Mouse (Mus musculus) midbrain, postnatal 0 days (tissue): ENCODE results near the gene Atp2a1. TPM values are rescaled to one million over a fixed set of nuclear protein-coding genes. Genes with fewer than 3 reads are reported as not detected.

Experiments used
- ATAC-seq: fragments of 200-750 bp; cut with Nextera tagmentation; 2 replicates; pipeline ENCODE4 v1.8.0; 2017; ENCODE audit warnings: moderate number of reproducible peaks, mild to moderate bottlenecking, moderate TSS enrichment, moderate library complexity; ENCODE audit not compliant: low FRiP score
- DNase-seq: peaks from one replicate; pipeline ENCODE4 v3.0.0-alpha.2; 2015; ENCODE audit warnings: low spot score
- H3K27ac ChIP-seq: fragments of 300-500 bp; sonication (generic); 2 replicates; pipeline ENCODE4 v1.5.1; 2014; ENCODE audit warnings: low read depth, mild to moderate bottlenecking, low read length, mixed read lengths
- H3K27me3 ChIP-seq: fragments of 300-500 bp; sonication (generic); 2 replicates; pipeline ENCODE4 v1.6.1; 2014; ENCODE audit warnings: low read length, control low read depth, mixed read lengths; ENCODE audit not compliant: insufficient read depth
- H3K36me3 ChIP-seq: fragments of 300-500 bp; sonication (generic); 2 replicates; pipeline ENCODE4 v1.6.1; 2014; ENCODE audit warnings: low read length, control low read depth, mixed read lengths; ENCODE audit not compliant: insufficient read depth
- H3K4me1 ChIP-seq: fragments of 300-500 bp; sonication (generic); 2 replicates; pipeline ENCODE4 v1.6.1; 2014; ENCODE audit warnings: mild to moderate bottlenecking, control low read depth, antibody characterized with exemption, low read length, mixed read lengths; ENCODE audit not compliant: insufficient read depth
- H3K4me2 ChIP-seq: fragments of 300-500 bp; sonication (generic); 2 replicates; pipeline ENCODE4 v1.6.1; 2014; ENCODE audit warnings: low read depth, mild to moderate bottlenecking, low read length, mixed read lengths; ENCODE audit not compliant: poor library complexity, severe bottlenecking
- H3K4me3 ChIP-seq: fragments of 300-500 bp; sonication (generic); 2 replicates; pipeline ENCODE4 v1.5.1; 2014; ENCODE audit warnings: low read depth, mild to moderate bottlenecking, low read length, moderate library complexity
- H3K9ac ChIP-seq: fragments of 300-500 bp; sonication (generic); replicated peaks from 2 replicates; pipeline ENCODE4 v1.6.1; 2014; ENCODE audit warnings: mild to moderate bottlenecking, low read length, moderate library complexity, mixed read lengths; ENCODE audit not compliant: poor library complexity, severe bottlenecking
- H3K9me3 ChIP-seq: fragments of 300-500 bp; sonication (generic); 2 replicates; pipeline ENCODE4 v1.6.1; 2016; ENCODE audit warnings: low read length, control low read depth
- CTCF ChIP-seq: IDR thresholded peaks from 2 replicates; pipeline ENCODE4 v1.5.1; 2016; ENCODE audit warnings: antibody characterized with exemption, mild to moderate bottlenecking
- WGBS: fragments of 180-500 bp; shearing (Covaris S2); extraction: QIAGEN DNeasy Blood & Tissue Kit; methylation state at CpG from one replicate; pipeline ENCODE4 v1.1.7; 2014; 5-methylcytosine and 5-hydroxymethylcytosine counted together
- polyA plus RNA-seq: library from polyadenylated mRNA; unstranded; fragments of >200 nt; fragmentation: Nextera tagmentation; extraction: Ambion mirVana; gene quantifications from 2 replicates; pipeline ENCODE4 v1.2.1, GENCODE M21; 2015
- total RNA-seq: library from RNA; depleted of rRNA; stranded (reverse); fragments of >200 nt; gene quantifications from 2 replicates; pipeline ENCODE4 v1.2.3, GENCODE M21; 2014

The Atp2a1 gene
- total and polyA plus RNA-seq, 2 experiments from 2014 or later = 0.33 to 0.35 TPM

GRCm38 (mm10) chr7:126418496-126418895 is 44.4 kb downstream of the Atp2a1 start:
- Histone ChIP-seq H3K36me3 (no peaks in the 10 kb centered on the region), H3K9ac (no peak overlapping the region), H3K4me2 (no peak overlapping the region), H3K4me1 (no peaks in the 10 kb centered on the region), H3K9me3 (no peaks in the 10 kb centered on the region), H3K27ac (no peak overlapping the region), H3K4me3 (no peak overlapping the region), H3K27me3 (no peaks in the 10 kb centered on the region)
- TF ChIP-seq CTCF = no peak
- DNase-seq (no peak), ATAC-seq (no peak)
- WGBS = 68% methylated on average over 3 of the region's 3 CpGs

GRCm38 (mm10) chr7:126417606-126418005 is 45.3 kb downstream of the Atp2a1 start:
- Histone ChIP-seq H3K36me3 (no peaks in the 10 kb centered on the region), H3K27me3 (no peaks in the 10 kb centered on the region), H3K27ac (no peak overlapping the region), H3K9me3 (no peaks in the 10 kb centered on the region), H3K4me1 (no peaks in the 10 kb centered on the region), H3K4me3 (no peak overlapping the region), H3K9ac (no peak overlapping the region), H3K4me2 (no peak overlapping the region)
- WGBS = 76% methylated on average over 4 of the region's 4 CpGs
- ATAC-seq = no peak
- no peak for DNase-seq
- TF ChIP-seq CTCF = no peak

GRCm38 (mm10) chr7:126417045-126417444 is 45.9 kb downstream of the Atp2a1 start:
- Histone ChIP-seq H3K27ac (no peak overlapping the region), H3K4me2 (no peak overlapping the region), H3K27me3 (no peaks in the 10 kb centered on the region), H3K9me3 (no peaks in the 10 kb centered on the region), H3K4me3 (no peak overlapping the region), H3K9ac (no peak overlapping the region), H3K36me3 (no peaks in the 10 kb centered on the region), H3K4me1 (no peaks in the 10 kb centered on the region)
- no peak for TF ChIP-seq CTCF
- DNase-seq (no peak), ATAC-seq (no peak)
- 13% methylated on average over 8 of the region's 8 CpGs for WGBS

GRCm38 (mm10) chr7:126416615-126417014 is 46.3 kb downstream of the Atp2a1 start:
- Histone ChIP-seq H3K36me3 (no peaks in the 10 kb centered on the region), H3K4me1 (no peaks in the 10 kb centered on the region), H3K27ac (no peak overlapping the region), H3K4me3 (no peak overlapping the region), H3K27me3 (no peaks in the 10 kb centered on the region), H3K4me2 (no peak overlapping the region), H3K9ac (no peak overlapping the region), H3K9me3 (no peaks in the 10 kb centered on the region)
- ATAC-seq (no peak), DNase-seq (no peak)
- TF ChIP-seq CTCF = no peak
- 53% methylated on average over 2 of the region's 2 CpGs for WGBS

- H3K27me3 ChIP-seq = no peaks in the 10 kb centered on the region
- H3K4me1 ChIP-seq = no peaks in the 10 kb centered on the region
- TF ChIP-seq CTCF = no peak
- H3K9ac ChIP-seq = no peak within 1 kb of the TSS
- H3K27ac ChIP-seq = no peak within 1 kb of the TSS
- DNase-seq (no peak), ATAC-seq (no peak)
- H3K4me2 ChIP-seq = no peak within 1 kb of the TSS
- no peak within 1 kb of the TSS for H3K4me3 ChIP-seq
- WGBS = 92% methylated on average over 6 of the region's 6 CpGs
- no peaks in the 10 kb centered on the region for H3K36me3 ChIP-seq
- H3K9me3 ChIP-seq = no peaks in the 10 kb centered on the region
Measured at GRCm38 (mm10) chr7:126414725-126415124, 48.2 kb downstream of the Atp2a1 start, which contains the start of gene Cd19. Cd19 (minus strand) TSS chr7:126414889.

- Histone ChIP-seq H3K9me3 (no peaks in the 10 kb centered on the region), H3K4me1 (no peaks in the 10 kb centered on the region), H3K4me3 (no peak overlapping the region), H3K36me3 (no peaks in the 10 kb centered on the region), H3K27me3 (no peaks in the 10 kb centered on the region), H3K9ac (no peak overlapping the region), H3K4me2 (no peak overlapping the region), H3K27ac (no peak overlapping the region)
- TF ChIP-seq CTCF = no peak
- DNase-seq (no peak), ATAC-seq (no peak)
- 84% methylated on average over 4 of the region's 4 CpGs for WGBS
Measured at GRCm38 (mm10) chr7:126411061-126411460, 51.8 kb downstream of the Atp2a1 start.
